Mouse (Mus musculus) spleen, postnatal 10 days (tissue): ENCODE results near the gene Tjp2.
A peak's percentile ranks its signal among the peaks of the same experiment; 100 is the strongest.
"Not testable (repeated sequence)": the region's sequence is repeated elsewhere in the genome, so short reads cannot be mapped to it uniquely, and the experiment has no call there.

Experiments
- DNase-seq, 2 experiments: peaks; one replicate each; pipeline ENCODE4 v3.0.0; 2021 to 2022; ENCODE audit warnings: low spot score in 2 of 2

Gene Tjp2

DNA sequence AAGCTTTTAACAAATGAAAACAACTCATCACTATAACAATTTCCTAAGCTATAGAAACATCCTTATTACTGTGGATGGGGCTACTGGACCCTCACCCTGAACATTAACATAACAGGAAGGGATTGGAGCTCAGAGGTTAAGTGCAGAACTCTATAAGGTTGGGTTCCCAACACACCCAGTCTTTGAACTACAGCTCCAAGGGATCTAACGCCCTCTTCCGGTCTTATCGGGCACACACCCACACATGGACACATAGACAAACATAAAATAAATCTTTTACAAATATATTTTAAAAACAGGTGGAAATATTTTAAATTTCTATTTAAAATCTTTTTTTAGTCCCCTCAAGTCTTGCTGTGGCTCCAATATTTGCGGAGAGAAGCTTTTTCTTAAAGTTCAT, 3.4 kb downstream of the Tjp2 start:
- no peak for DNase-seq

DNA sequence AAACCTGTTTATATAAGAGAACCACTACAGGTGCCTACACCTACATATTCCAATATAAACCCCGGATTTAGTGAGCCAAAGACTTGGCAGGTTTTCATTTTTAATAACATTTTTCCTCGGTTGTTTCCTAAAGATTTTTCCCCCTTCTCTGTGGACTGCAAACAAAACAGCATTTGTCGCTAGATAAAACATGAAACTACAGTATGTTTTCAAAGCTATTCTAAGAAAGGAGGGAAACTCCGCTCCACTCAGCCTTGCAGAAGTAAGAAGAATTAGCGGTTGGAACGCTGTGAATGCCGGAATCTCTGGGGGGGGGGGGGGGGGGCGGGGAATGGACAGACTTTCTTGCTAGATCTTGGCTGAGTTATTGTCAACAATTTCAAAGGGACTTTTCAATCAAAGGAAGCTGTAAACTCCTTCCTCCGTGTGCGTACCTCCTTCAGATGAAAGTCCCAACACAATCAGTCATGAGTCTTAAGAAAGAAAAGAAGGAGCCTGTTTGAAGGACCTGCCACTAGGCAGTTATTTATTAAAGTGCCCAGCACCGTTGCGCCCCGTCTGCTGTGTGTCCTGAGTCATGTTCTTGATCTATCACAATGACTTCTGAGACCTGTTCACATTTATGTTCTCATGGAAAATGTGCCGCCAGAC, 3.9 kb downstream of the Tjp2 start:
- DNase-seq: no peak

DNA sequence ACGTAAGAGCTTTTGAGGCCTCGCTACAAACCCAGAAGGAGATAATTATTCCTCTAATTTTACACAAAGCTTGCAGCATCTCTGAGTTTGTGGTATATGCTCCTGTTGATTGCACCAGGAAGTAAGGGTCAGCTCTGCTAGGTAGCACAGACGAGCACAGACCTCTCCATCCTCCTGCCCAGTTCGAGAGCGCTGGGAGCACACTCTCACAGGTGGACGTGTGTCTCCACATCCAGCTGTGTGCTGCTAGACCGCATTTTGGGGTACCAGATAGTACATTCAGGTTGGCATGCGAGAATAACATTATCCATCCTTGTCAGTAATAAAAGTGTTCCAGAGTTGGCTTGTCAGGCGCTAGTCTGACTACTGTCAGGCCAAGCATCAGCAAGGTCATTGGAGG, 5.8 kb downstream of the Tjp2 start:
- DNase-seq: no peak

DNA sequence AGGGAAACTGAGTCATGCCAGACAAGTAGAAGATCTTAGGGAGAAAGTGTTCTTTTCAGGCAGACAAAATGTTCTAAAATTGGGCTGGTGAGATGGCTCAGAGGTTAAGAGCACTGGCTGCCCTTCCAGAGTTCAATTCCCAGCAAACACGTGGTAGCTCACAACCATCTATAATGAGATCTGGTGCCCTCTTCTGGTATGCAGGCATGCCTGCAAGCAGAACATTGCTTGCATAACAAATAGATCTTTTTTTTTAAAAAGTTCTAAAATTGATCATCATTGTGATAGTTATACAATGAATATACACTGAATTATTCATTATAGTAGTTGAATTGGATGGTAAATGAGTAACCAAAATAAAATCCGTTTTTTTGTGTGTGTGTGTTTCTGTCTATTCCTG, 6.5 kb downstream of the Tjp2 start:
- no peak for DNase-seq

DNA sequence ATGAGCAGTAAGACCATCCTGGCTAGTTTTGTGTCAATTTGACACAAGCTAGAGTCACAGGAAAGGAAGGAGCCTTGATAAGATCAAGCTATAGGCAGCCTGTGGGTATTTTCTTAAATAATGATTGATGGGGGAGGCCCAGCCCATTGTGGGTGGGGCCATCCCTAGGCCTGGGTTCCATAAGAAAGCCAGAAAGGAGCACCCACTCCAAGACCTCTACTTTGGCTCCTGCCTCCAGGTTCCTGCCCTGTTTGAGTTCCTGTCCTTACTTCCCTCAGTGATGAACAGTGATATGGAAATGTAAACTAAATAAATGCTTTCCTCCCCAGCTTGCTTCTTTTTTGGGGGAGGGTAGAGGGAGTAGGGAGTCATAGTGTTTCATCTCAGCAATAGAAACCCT, 7.0 kb downstream of the Tjp2 start:
- DNase-seq: no peak

DNA sequence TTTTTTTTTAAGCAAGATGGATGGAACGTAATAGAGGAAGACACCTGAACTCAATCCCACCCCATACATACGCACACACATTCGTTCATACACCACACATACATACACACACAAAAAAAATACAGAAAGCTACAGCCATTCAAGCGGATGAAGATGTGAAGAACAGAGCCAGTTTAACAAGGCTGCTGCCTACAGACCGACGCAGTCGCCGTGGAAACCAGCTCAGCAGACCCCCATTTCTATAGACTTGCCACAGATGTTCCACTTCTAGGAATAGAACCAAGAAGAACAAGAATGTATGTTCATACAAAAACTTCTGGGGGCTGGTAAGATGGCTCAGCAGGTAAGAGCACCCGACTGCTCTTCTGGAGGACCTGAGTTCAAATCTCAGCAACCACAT, 8.1 kb downstream of the Tjp2 start:
- DNase-seq: no peak

DNA sequence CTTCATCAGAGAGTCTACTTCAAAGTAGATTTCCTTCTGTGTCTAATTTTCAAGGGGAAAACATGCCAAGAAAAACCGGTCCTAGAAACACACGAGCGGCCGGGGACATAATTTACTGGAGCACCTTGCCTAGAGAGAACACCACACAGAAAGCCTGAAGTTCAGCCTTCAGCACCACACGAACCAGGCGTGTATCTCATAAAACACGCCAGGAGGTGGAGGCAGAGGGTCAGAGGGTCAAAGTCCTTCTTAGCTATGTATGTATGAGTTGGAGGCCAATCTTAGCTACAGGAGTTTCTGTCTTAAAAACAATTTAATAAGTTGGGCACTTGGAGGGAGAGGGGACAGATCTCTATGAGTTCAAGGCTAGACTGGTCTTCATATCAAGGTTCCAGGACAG, 9.9 kb downstream of the Tjp2 start:
- DNase-seq: no peak

DNA sequence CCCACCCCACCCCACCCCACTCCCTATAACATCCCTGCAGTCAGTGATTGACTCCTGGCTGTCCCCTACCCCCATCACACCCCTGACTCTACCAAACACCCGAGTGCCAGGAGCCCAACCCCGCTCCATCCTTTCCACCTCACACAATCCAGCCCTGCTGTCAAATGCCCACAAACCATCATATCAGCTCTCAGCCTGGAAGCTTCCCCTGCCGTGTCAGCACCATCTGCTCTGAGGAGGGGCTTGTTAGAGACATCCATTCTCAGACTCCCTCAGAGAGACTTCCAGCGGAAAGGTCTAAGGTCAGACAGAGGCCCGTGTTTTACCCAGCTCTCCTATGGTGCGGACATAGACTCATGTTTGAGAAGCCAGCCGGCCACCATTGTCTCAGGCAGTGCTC, 11.5 kb downstream of the Tjp2 start:
- DNase-seq: no peak

DNA sequence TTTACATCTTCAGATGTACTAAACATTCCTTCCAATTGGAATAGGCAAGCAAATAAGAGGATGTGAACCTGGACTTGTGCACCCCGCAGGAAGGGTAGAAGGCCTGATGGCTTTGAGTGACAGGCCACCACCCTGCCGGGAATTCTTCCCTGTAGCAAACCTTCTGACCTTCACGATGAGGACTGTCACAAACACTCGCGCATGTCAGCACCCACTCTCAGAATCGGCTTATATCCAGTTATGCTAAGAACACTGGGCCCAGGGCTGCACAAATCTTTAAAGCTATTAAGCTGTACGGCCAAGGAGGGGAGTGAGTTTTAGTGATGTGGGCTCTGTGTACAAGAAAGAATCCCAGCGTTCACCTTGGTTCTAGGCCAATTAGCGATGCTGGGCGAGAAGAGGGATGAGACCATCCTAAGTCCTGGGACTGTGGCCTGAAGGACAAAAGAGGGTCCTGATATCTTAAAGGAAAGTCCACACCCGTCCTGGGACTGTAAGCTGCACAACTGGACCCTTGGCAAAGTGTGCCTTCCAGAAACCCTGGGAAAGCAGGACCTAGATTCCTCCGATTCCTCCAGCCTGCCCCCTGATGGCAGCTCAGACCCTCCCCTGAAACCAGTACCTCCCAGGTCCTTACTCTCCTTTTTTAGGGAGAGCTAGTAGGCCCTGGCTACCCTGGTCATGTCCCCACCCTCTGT, 12.1 kb downstream of the Tjp2 start:
- DNase-seq: no peak

DNA sequence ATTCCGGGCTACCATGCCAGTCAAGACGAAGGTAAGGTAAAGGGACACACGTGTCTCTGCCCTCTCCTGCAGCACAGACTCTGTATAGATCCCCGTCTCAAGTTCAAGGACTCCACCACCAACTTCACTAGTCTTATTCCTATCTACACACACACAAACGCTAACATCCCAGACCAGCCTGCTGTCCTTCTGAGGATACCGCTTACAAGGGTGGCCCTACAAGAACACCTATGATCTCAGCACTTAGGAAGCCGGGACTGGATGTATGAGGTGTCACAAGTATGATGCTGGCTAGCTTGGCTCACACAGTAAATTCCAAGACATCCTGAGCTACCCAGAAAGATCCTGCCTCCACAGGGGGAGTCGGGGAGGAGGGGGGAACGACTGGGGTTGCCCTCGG, 13.7 kb downstream of the Tjp2 start:
- no peak for DNase-seq

DNA sequence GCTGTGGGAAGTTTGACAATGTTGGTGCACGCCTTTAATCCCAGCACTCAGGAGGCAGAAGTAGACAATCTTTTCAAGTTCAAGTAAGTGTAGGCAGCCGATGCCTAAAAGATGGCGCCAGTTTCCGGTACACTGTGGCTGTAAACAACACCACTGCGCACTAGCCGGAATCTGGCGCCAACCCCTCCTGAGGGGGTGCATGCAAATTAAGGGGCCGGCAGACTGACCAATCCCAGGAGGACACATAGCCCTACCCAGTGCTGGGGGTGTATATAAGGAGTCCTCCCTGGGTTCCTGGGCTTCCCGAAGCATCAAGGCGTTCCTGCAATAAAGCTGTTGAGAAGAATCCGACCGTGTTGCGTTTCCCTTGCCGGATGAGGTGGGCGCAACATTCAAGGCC, 15.3 kb downstream of the Tjp2 start:
- DNase-seq: no peak

DNA sequence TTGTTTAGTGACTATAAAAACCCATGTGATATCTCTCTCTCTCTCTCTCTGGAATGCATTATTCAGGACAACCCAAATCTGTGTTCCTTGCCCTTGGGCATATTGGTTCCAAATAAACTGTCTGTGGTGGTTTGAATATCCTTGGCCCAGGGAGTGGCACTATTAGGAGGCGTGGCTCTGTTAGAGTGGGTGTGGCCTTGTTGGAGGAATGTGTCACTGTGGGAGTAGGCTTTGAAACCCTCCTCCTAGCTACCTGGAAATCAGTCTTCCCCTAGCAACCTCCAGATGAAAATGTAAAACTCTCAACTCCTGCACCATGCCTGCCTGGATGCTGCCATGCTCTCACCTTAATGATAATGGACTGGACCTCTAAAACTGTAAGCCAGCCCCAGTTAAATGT, 16.9 kb downstream of the Tjp2 start:
- DNase-seq: no peak

DNA sequence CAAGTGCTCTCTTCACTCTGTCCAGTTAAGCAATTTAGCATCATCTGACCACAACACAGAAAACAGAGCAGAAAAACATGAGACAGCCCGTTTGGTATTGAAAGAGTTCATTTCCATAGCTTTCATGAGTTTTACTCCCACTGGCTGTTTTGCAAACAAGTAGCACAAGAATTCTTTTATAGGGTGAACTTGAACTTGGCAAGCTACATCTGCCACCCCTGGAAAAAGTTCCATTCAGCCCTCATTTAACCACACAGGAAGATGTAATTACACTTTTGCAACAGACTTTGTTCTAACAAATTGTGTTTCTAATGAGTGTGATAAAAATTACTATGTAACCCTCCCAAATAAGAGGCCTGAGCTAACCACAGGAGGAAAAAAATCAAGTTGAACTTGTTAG, 19.8 kb downstream of the Tjp2 start:
- no peak for DNase-seq

DNA sequence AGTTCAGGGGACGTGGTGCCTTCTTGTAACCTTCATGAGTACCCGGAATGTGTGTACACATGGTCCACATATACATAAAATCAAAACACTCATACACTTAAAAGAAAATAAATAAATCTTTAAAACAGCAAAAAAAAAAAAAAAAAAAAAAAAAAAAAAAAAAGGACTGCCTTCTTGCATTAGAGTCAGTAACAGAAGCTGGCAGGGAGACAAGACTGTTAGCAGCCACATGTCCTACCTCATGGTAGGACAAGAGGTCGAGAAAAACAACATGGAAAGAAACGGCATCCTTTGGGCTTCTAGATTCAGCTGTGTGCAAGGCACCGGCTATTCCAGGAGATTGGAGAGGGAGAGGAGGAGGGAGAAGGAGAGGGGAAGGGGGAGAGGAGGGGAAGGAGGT, 23.0 kb downstream of the Tjp2 start:
- no peak for DNase-seq

DNA sequence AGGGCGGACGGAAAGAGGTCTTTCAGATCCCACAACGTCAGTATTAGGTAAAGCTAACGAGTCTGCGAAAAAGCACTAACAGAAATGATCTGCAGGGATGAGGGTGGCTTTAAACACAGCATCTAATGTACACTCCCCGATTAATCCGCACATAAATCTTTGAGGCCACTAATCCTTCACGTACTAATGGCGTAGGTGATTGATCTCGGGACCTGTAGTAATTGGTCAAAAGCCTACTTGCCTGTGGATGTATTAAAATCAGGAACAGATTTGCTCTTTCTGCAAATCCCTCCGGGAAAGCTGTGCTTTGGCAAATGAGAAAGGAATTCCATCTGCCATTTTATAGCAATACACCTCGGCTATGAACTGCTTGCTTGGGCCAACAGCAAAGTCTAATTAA, 24.3 kb downstream of the Tjp2 start:
- no peak for DNase-seq

DNA sequence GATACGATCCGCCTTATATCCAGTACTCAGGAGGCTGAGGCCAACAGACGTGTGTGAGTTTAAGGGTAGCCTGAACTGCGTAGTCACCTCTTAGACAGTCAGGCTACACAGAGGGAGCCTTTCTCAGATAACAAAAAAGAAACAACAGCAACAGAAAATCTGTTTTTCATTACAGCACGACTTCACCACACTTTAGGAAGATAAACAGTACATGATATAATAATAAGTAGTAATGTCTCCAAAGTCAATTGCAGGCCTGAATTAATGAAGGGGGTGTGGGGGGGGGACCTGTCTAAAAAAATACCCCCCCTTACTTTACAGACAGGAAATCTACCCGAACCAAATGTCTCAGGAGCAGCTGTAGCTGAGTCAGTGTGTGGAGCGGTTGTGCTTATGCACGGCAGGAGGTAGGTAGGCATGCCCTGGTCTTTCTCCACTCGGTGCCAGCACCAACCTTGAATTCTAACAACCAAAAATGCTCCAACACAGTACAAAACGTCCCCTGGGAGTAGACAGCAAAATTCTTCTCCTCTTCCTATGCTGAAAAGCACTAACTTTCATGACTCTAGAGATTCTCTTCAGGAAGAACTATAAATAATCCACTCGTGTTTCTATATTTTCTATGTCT, 26.0 kb downstream of the Tjp2 start:
- no peak for DNase-seq

DNA sequence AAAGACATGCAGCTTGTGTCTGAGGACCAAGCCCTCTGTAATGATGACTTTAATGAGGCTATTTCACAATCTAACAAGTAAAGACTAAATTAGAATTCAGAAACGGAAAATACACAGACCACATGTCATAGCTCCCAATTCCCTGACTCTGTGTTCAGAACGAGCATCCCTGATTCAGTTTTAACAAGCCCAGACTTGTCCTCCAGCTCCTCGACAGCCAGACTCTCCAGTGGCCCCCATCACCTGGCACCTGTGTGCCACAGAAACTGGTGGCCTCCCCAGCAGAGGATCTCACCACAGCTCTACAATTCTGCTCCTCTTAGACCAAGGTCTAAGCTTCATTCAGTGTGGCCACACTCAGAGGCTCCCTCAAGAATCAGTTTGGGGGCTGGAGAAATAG, 27.5 kb downstream of the Tjp2 start:
- DNase-seq: no peak

DNA sequence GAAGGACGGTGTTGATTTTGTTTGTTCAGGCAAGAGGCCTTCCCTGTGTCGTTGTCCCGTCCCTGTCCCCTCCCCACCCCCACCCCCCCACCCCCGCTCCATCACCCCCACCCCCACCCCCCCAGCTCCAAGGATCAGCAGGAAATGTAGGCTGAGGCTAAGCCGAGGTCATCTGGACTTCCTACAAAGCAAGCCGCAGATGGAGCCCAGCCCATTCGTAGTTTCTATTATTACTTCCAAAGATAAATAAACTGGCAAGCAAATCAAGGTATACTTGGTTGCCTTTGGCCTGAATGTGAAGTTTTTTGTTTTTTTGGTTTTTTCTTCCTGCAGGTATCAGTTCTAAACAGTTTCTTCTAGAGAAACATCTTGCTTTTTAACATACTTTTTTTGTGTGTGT, 29.6 kb downstream of the Tjp2 start:
- DNase-seq: no peak

DNA sequence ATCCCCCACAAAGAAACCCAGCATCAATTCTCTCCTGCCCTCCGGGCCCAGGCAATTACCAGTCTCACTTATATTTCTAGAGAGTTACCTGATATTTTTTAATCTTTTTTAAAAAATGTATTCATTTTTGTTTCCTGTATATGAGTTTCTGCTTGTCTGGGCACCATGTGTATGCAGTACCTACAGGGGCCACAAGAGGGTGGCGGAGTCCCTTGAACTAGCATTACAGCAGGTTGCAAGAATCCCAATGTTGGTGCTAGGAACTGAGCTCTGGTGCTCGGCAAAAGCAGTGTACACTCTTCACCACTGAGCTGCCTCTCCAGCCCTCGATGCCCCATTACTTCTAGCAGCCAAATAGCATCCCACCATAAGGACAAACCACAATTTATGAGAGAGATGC, 30.6 kb downstream of the Tjp2 start:
- peak in 1 of 2 experiments; percentile 56 for DNase-seq

DNA sequence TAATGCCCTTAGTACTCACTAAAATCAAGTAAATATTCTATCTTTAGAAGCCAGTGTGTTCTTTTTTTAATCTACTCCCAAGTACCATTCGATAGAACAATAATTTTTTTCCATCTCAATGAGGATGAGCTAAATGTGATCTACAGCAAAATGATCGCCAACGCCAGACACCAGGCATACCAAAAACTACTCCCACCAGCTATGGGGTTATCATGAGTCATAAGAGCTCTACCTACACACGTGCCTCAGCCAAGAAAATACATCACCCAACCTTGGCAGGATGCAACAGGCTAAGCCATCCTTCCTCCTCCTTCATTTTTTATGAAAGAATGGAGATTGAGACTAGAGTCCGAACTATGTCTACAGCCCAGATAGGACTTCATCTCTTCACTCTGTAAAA, 31.9 kb downstream of the Tjp2 start:
- no peak for DNase-seq

DNA sequence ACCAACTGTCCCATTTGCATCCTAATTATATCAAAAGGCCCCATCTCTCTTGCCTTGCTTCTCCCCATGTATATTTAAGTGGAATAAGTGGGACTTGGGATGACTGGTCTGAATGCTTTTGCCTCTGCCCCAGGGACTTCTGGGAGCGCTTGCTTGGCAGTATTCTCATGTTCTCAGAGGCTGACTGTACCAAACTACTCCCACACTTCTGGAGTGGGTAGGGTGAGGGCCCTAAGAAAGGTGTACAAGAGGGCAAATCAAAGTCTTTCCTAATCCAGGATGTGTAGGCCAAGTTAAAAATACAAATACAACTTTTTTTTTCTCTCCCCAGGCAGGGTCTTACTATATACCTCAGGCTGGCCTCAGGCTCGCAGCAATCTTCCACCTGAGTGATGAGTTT, 37.0 kb downstream of the Tjp2 start:
- no peak for DNase-seq

DNA sequence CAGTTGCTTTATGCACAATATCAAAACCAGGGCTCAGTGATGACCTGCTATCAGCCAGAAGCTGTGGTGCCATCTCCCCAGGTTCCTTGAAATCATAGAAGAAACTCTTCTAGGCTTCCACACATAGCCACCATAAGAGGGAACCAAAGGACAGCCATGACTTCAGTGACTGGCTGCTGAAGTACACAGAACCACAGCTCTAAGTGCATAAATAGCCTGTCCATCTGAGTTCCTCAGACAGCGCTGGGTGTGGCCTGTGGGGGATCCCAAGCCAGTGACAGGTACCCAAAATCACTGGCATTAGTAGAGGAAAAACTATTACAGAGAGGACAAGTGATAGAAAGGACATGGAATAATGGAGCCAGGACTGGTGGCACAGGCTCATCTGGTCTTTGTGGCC, 37.5 kb downstream of the Tjp2 start:
- not testable (repeated sequence) for DNase-seq

DNA sequence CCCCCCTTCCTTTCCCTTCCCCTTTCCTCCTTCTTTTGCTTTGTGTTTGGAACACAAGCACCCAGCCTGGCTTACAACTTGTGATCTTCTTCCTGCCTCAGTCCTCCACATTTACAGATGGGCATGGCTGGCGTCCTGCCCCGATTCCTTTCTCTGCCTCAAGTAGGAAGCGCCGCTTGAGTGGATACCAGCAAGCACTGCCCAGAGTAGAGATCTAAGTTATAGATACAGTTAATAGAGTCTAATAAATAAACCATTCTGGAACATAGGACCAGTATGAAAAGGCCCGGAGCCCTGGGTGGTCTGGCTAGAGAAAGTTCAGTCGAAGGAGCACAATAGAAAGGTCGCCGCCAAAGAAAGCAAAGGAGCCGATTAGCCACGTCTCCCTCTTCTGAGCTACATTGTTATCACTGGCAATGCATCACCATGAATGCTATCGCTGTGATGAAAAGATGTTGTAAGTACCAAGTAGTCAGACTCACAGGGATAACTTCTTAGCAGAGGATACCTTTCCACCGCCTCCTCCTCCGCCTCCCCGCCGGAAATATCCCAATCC, 41.1 kb downstream of the Tjp2 start:
- no peak for DNase-seq
